Mouse (Mus musculus) MEL (cell line): ENCODE data around the gene Cox6a2.

Experiments
- CHD1 ChIP-seq: IDR thresholded peaks from 2 replicates; pipeline ENCODE4 v1.6.1; 2012; ENCODE audit warnings: low read depth, mild to moderate bottlenecking, inconsistent platforms, low read length, improper control_type of control experiment
- RAD21 ChIP-seq: IDR thresholded peaks from 2 replicates; pipeline ENCODE4 v1.6.1; 2011; ENCODE audit warnings: mild to moderate bottlenecking, low read depth, low read length, improper control_type of control experiment

- no peak for TF ChIP-seq RAD21
- no peak for TF ChIP-seq CHD1
These were observed 28.6 kb upstream of the Cox6a2 start for GRCm38 (mm10) chr7:128234796-128235195.
